Comparison of ENCODE assay signal across 9 mouse cellular contexts in genomic region chr2:129183561-129184031, GRCm38 (mm10). TPM values are rescaled to one million over a fixed set of nuclear protein-coding genes. Genes with fewer than 3 reads are reported as not detected.
DNase-seq lines count a peak whose midpoint lies in the region; ATAC-seq and TF ChIP-seq lines count a peak whose summit lies in the region.
"Had no signal": no experiment of that assay in that cellular context is flagged by ENCODE, and none has a peak within 500 bp of the region (broad histone marks: within the 10 kb centered on the region; RNA-seq: fewer than 3 reads in every experiment).

No protein-coding gene starts in this region.

- no peak overlapping the region; the same call in 1 of the 2 replicates for H3K9ac ChIP-seq in limb, embryonic 11.5 days (ENCODE audit: low read length)
- H3K9ac ChIP-seq in kidney, embryonic 16.5 days (replicated peaks; ENCODE audit: low read length) = no peak overlapping the region
- H3K9ac ChIP-seq: liver, embryonic 15.5 days had no signal

- H3K9me3 ChIP-seq in limb, embryonic 11.5 days (ENCODE audit: control insufficient read depth, low read length) = no peaks in the 10 kb centered on the region
- no peaks in the 10 kb centered on the region for H3K9me3 ChIP-seq in kidney, embryonic 16.5 days (ENCODE audit: low read length)
- H3K9me3 ChIP-seq: liver, embryonic 15.5 days had no signal

- H3K4me1 ChIP-seq in limb, embryonic 11.5 days (ENCODE audit: control insufficient read depth, insufficient read depth, low read length) = no peaks in the 10 kb centered on the region
- H3K4me1 ChIP-seq in kidney, embryonic 16.5 days (ENCODE audit: insufficient read depth, low read length) = no peaks in the 10 kb centered on the region

- no peak for TF ChIP-seq CTCF in layer of hippocampus, adult 2 months (conservative IDR thresholded peaks at IDR 0.05)

- no peak overlapping the region for H3K4me3 ChIP-seq in layer of hippocampus, adult 2 months
- H3K4me3 ChIP-seq in limb, embryonic 11.5 days (ENCODE audit: low read depth, low read length) = no peak overlapping the region
- H3K4me3 ChIP-seq in kidney, embryonic 16.5 days (ENCODE audit: low read length) = no peak overlapping the region
- H3K4me3 ChIP-seq: liver, embryonic 15.5 days had no signal

- WGBS in limb, embryonic 11.5 days = 50% methylated on average over 14 of the region's 14 CpGs
- 42% methylated on average over 14 of the region's 14 CpGs for WGBS in kidney, embryonic 16.5 days

- no peaks in the 10 kb centered on the region for H3K36me3 ChIP-seq in limb, embryonic 11.5 days (ENCODE audit: control insufficient read depth, insufficient read depth, low read length)
- no peaks in the 10 kb centered on the region for H3K36me3 ChIP-seq in splenic B cell, adult 2 months (ENCODE audit: control insufficient read depth, insufficient read depth, low read length, poor library complexity, severe bottlenecking)
- H3K36me3 ChIP-seq in kidney, embryonic 16.5 days (ENCODE audit: insufficient read depth, low read length) = no peaks in the 10 kb centered on the region
- H3K36me3 ChIP-seq: liver, embryonic 15.5 days had no signal

- no peak overlapping the region for H3K4me2 ChIP-seq in limb, embryonic 11.5 days (ENCODE audit: low read depth, severe bottlenecking)
- H3K4me2 ChIP-seq in kidney, embryonic 16.5 days (replicated peaks; ENCODE audit: low read depth, low read length) = no peak overlapping the region
- H3K4me2 ChIP-seq: liver, embryonic 15.5 days had no signal

- no peak for ATAC-seq in limb, embryonic 11.5 days (ENCODE audit: insufficient number of reproducible peaks, low FRiP score, low TSS enrichment, low read depth)
- ATAC-seq in kidney, embryonic 16.5 days (ENCODE audit: low FRiP score, low TSS enrichment) = no peak

- no peaks in the 10 kb centered on the region for H3K27me3 ChIP-seq in limb, embryonic 11.5 days (ENCODE audit: control insufficient read depth, insufficient read depth, low read length)
- H3K27me3 ChIP-seq in splenic B cell, adult 2 months (ENCODE audit: control insufficient read depth, insufficient read depth, low read length, poor library complexity, severe bottlenecking) = no peaks in the 10 kb centered on the region
- no peaks in the 10 kb centered on the region for H3K27me3 ChIP-seq in kidney, embryonic 16.5 days (ENCODE audit: insufficient read depth, low read length)
- H3K27me3 ChIP-seq: liver, embryonic 15.5 days had no signal

- peak overlapping the region; percentile 62; the same call in 1 of the 2 replicates for H3K27ac ChIP-seq in layer of hippocampus, adult 2 months
- H3K27ac ChIP-seq in limb, embryonic 11.5 days (replicated peaks; ENCODE audit: low read depth, low read length) = no peak overlapping the region
- no peak overlapping the region for H3K27ac ChIP-seq in kidney, embryonic 16.5 days (ENCODE audit: low read length)
- H3K27ac ChIP-seq: liver, embryonic 15.5 days had no signal

- DNase-seq in layer of hippocampus, adult 2 months (ENCODE audit: low spot score in 2 of 2) = peak; percentile 24 to 53
- DNase-seq in layer of hippocampus, postnatal 25 days (ENCODE audit: extremely low spot score in 1 of 2, low spot score in 1 of 2) = no peak
- DNase-seq in ZHBTc4 (ENCODE audit: low read depth, low spot score) = peak; percentile 40
- peak; percentile 35 for DNase-seq in limb, embryonic 11.5 days (ENCODE audit: low spot score)
- peak; percentile 82 for DNase-seq in splenic B cell, adult 2 months (ENCODE audit: low read depth, low spot score)
- no peak for DNase-seq in cerebellum, adult 11-12 months
- DNase-seq in embryo, embryonic 10 days (ENCODE audit: low spot score) = no peak

RNA-seq across cellular contexts. Expression of gene Slc20a1, which starts 15.0 kb away (rescaled TPM):
- total RNA-seq in layer of hippocampus, adult 2 months (2021) = 100 to 1,000 TPM; 110 to 124 TPM
- total RNA-seq in layer of hippocampus, postnatal 25 days (2021) = 100 to 1,000 TPM in 1 of 2 experiments, 10 to 100 TPM in 1; 97.2 to 112 TPM
- 47.0 and 50.8 TPM in 2 replicates for polyA plus RNA-seq in limb, embryonic 11.5 days (2014; fragmentation: Nextera tagmentation; extraction: Ambion mirVana)
- polyA plus RNA-seq in kidney, embryonic 16.5 days (2015; fragmentation: Nextera tagmentation; extraction: Ambion mirVana) = 28.3 and 31.3 TPM in 2 replicates

RNA-seq across cellular contexts. Expression of gene Chchd5, which starts 54.1 kb away (rescaled TPM):
- total RNA-seq in layer of hippocampus, adult 2 months (2021) = 10 to 100 TPM; 12.1 to 14.1 TPM
- 10 to 100 TPM; 12.8 to 13.6 TPM for total RNA-seq in layer of hippocampus, postnatal 25 days (2021)
- 29.5 and 30.9 TPM in 2 replicates for polyA plus RNA-seq in limb, embryonic 11.5 days (2014; fragmentation: Nextera tagmentation; extraction: Ambion mirVana)
- 26.1 and 27.0 TPM in 2 replicates for polyA plus RNA-seq in kidney, embryonic 16.5 days (2015; fragmentation: Nextera tagmentation; extraction: Ambion mirVana)

Comparison
In these comparisons a context has a peak if more than half of its experiments do, and no peak if none do; other contexts are left out.
1. DNase-seq: peak in layer of hippocampus, adult 2 months (2 of 2), ZHBTc4 (single experiment), limb, embryonic 11.5 days (single experiment) and splenic B cell, adult 2 months (single experiment); none in layer of hippocampus, postnatal 25 days (0 of 2), cerebellum, adult 11-12 months (single experiment) and embryo, embryonic 10 days (single experiment).